Mouse (Mus musculus) MEL (cell line): Measurements from ENCODE around the gene Gm28374.

Source experiments
- CTCF ChIP-seq, 3 experiments: IDR thresholded peaks in 2 of 3; conservative IDR thresholded peaks in 1 of 3; 2 replicates each; pipeline ENCODE4 v1.5.1; 2011 to 2012; ENCODE audit warnings: low read length in 3 of 3, low read depth in 2 of 3, mild to moderate bottlenecking in 2 of 3, improper control_type of control experiment in 1 of 3, inconsistent platforms in 1 of 3, mixed read lengths in 1 of 3, moderate library complexity in 1 of 3; ENCODE audit not compliant: control insufficient read depth in 1 of 3, insufficient read depth in 1 of 3, poor library complexity in 1 of 3, severe bottlenecking in 1 of 3
- GABPA ChIP-seq: IDR thresholded peaks from 2 replicates; pipeline ENCODE4 v1.6.1; 2012; ENCODE audit warnings: low read depth, mild to moderate bottlenecking, inconsistent platforms, low read length, improper control_type of control experiment, moderate library complexity
- MAFK ChIP-seq: IDR thresholded peaks from 2 replicates; pipeline ENCODE4 v1.6.1; 2011; ENCODE audit warnings: low read depth, mild to moderate bottlenecking, low read length, improper control_type of control experiment, borderline replicate concordance
- MYB ChIP-seq: IDR thresholded peaks from 2 replicates; pipeline ENCODE4 v1.6.1; 2011; ENCODE audit warnings: mild to moderate bottlenecking, low read depth, low read length, improper control_type of control experiment
- POLR2A ChIP-seq, 2 experiments: IDR thresholded peaks; 2 replicates each; pipeline ENCODE4 v1.6.1; 2011 to 2012; ENCODE audit warnings: low read length in 2 of 2, mild to moderate bottlenecking in 2 of 2, control low read depth in 1 of 2, improper control_type of control experiment in 1 of 2, low read depth in 1 of 2, moderate library complexity in 1 of 2; ENCODE audit not compliant: control insufficient read depth in 1 of 2, insufficient read depth in 1 of 2, poor library complexity in 1 of 2
- TCF12 ChIP-seq: IDR thresholded peaks from 2 replicates; pipeline ENCODE4 v1.6.1; 2014; ENCODE audit warnings: low read depth, mild to moderate bottlenecking, inconsistent platforms, low read length, improper control_type of control experiment, moderate library complexity
- ZC3H11A ChIP-seq: IDR thresholded peaks from 2 replicates; pipeline ENCODE4 v1.6.1; 2012; ENCODE audit warnings: low read depth, mild to moderate bottlenecking, inconsistent platforms, low read length, improper control_type of control experiment
- ZMIZ1 ChIP-seq: IDR thresholded peaks from 2 replicates; pipeline ENCODE4 v1.6.1; 2012; ENCODE audit warnings: low read depth, mild to moderate bottlenecking, inconsistent platforms, low read length, improper control_type of control experiment, moderate library complexity

GRCm38 (mm10) chr19:6079983-6080480 lies 2.0 kb downstream of the Gm28374 start, which contains the start of gene Tmem262:
- TF ChIP-seq GABPA: no peak
- no peak for TF ChIP-seq MYB
- no peak for TF ChIP-seq ZC3H11A
- TF ChIP-seq TCF12: no peak
- no peak for TF ChIP-seq POLR2A (IDR thresholded peaks at IDR 0.05; ENCODE audit: control insufficient read depth in 1 of 2, insufficient read depth in 1 of 2, low read depth in 1 of 2, low read length in 2 of 2, poor library complexity in 1 of 2)
- no peak for TF ChIP-seq MAFK
- no peak for TF ChIP-seq CTCF (IDR thresholded peaks at IDR 0.05 in 2 of 3, conservative IDR thresholded peaks at IDR 0.05 in 1 of 3; ENCODE audit: control insufficient read depth in 1 of 3, insufficient read depth in 1 of 3, low read depth in 2 of 3, low read length in 3 of 3, poor library complexity in 1 of 3, severe bottlenecking in 1 of 3)
- no peak for TF ChIP-seq ZMIZ1
